13 mouse cellular contexts compared by ENCODE assay signal in the genomic region with DNA sequence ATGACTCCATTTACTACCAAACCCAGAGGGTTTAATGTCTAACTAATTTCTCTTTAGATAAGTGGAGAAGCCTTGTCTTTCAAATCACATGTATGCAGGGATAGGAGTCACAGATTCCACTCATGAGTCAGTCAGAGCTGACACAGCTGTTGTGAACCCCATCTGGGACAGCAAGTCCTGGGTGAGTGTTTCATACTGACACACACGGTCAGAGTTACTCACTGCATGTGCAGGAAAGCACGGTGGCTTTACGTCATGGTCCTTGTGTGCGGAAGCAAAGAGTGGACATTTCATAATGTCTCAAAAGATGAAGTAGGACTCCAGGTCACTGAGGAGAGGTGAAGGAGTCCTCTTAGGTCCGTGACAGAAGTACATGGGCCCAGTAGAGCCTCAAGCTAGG. TPM values are rescaled to one million over a fixed set of nuclear protein-coding genes. Genes with fewer than 3 reads are reported as not detected.
DNase-seq lines count a peak whose midpoint lies in the region; ATAC-seq and TF ChIP-seq lines count a peak whose summit lies in the region.
"Had no signal": no experiment of that assay in that cellular context is flagged by ENCODE, and none has a peak within 500 bp of the region (broad histone marks: within the 10 kb centered on the region; RNA-seq: fewer than 3 reads in every experiment).

No protein-coding gene starts in this region.

- H3K36me3 ChIP-seq in heart, adult 2 months (ENCODE audit: control insufficient read depth, insufficient read depth, low read length) = no peaks in the 10 kb centered on the region
- H3K36me3 ChIP-seq in heart, embryonic 11.5 days (ENCODE audit: control insufficient read depth, insufficient read depth, low read length) = no peaks in the 10 kb centered on the region
- H3K36me3 ChIP-seq: forebrain, embryonic 12.5 days; liver, embryonic 13.5 days had no signal

- no peak for TF ChIP-seq POLR2A in heart, adult 2 months (IDR thresholded peaks at IDR 0.05; ENCODE audit: insufficient read depth, low read depth, low read length)

- H3K9ac ChIP-seq in heart, adult 2 months (ENCODE audit: low read depth, low read length) = no peak overlapping the region
- no peak overlapping the region for H3K9ac ChIP-seq in heart, embryonic 11.5 days (ENCODE audit: low read depth, low read length)
- H3K9ac ChIP-seq: forebrain, embryonic 12.5 days; liver, embryonic 13.5 days had no signal

- DNase-seq in heart, adult 2 months = peak; percentile 24 to 35
- peak; percentile 43 for DNase-seq in NIH3T3 (ENCODE audit: low read depth)
- DNase-seq in heart, adult 9 months (ENCODE audit: low spot score in 2 of 2) = peak; percentile 56 to 66
- DNase-seq in urinary bladder, adult 18-20 months (ENCODE audit: low spot score in 2 of 2) = no peak
- no peak for DNase-seq in thymus, postnatal 10 days (ENCODE audit: low spot score in 2 of 2)
- DNase-seq: cerebellum, adult 8-10 months; kidney, postnatal 25 days; layer of hippocampus, postnatal 36 days; liver, embryonic 13.5 days had no signal

- no peaks in the 10 kb centered on the region for H3K79me2 ChIP-seq in heart, adult 2 months (replicated peaks; ENCODE audit: control insufficient read depth, insufficient read depth, low read length)

- H3K27me3 ChIP-seq in heart, adult 2 months (ENCODE audit: control insufficient read depth, insufficient read depth, low read length) = no peaks in the 10 kb centered on the region
- no peaks in the 10 kb centered on the region for H3K27me3 ChIP-seq in heart, embryonic 11.5 days (ENCODE audit: control insufficient read depth, insufficient read depth, low read length)
- H3K27me3 ChIP-seq: forebrain, embryonic 12.5 days; liver, embryonic 13.5 days had no signal

- 0 out of 2 replicates have a peak, but pooled peaks have one; percentile 29 for TF ChIP-seq EP300 in heart, adult 2 months (IDR thresholded peaks at IDR 0.05; ENCODE audit: insufficient read depth, low read depth, low read length)

- H3K4me2 ChIP-seq in heart, embryonic 11.5 days = no peak overlapping the region
- H3K4me2 ChIP-seq: forebrain, embryonic 12.5 days; liver, embryonic 13.5 days had no signal

- H3K4me1 ChIP-seq in heart, adult 2 months (ENCODE audit: control insufficient read depth, insufficient read depth, low read length) = peaks cover 1% of the 10 kb centered on the region; the same call in 1 of the 2 replicates
- no peaks in the 10 kb centered on the region for H3K4me1 ChIP-seq in heart, embryonic 11.5 days (ENCODE audit: control insufficient read depth, insufficient read depth, low read length)
- H3K4me1 ChIP-seq: forebrain, embryonic 12.5 days; liver, embryonic 13.5 days had no signal

- no peaks in the 10 kb centered on the region for H3K9me3 ChIP-seq in heart, embryonic 11.5 days (replicated peaks; ENCODE audit: control insufficient read depth, low read length)
- H3K9me3 ChIP-seq: forebrain, embryonic 12.5 days; liver, embryonic 13.5 days had no signal

- no peak for ATAC-seq in heart, embryonic 11.5 days (replicated peaks; ENCODE audit: insufficient number of reproducible peaks, low FRiP score, low TSS enrichment)
- ATAC-seq in megakaryocyte progenitor cell, adult 5-6 weeks (replicated peaks; ENCODE audit: poor library complexity) = peak; percentile 76

- intact Hi-C loops in heart, adult 2 months (cut with DNase I) = no loop called here

- no peak for TF ChIP-seq CTCF in heart, adult 2 months (IDR thresholded peaks at IDR 0.05)

- WGBS in heart, adult 2 months = 72% methylated on average over 5 of the region's 5 CpGs
- 74% methylated on average over 5 of the region's 5 CpGs for WGBS in heart, embryonic 11.5 days (ENCODE audit: insufficient replicate concordance)

- H3K27ac ChIP-seq in heart, adult 2 months = no peak overlapping the region
- H3K27ac ChIP-seq in heart, embryonic 11.5 days (ENCODE audit: low read depth, low read length) = no peak overlapping the region
- H3K27ac ChIP-seq: forebrain, embryonic 12.5 days; liver, embryonic 13.5 days had no signal

- no peak overlapping the region for H3K4me3 ChIP-seq in heart, adult 2 months
- no peak overlapping the region for H3K4me3 ChIP-seq in heart, embryonic 11.5 days (ENCODE audit: low read depth, low read length)
- H3K4me3 ChIP-seq: forebrain, embryonic 12.5 days; liver, embryonic 13.5 days had no signal

RNA-seq across cellular contexts. Expression of a gene that starts 3.0 kb away (rescaled TPM):
- under 1 TPM; 0.59 to 0.81 TPM for total RNA-seq in heart, adult 2 months (2021)
- polyA plus RNA-seq in heart, adult 2 months (2012; rRNA removed) = 0.14 and 0.20 TPM in 2 replicates
- 0.32 TPM in 1 of 2 replicates, not detected in the other for polyA plus RNA-seq in heart, embryonic 11.5 days (2014; fragmentation: Nextera tagmentation; extraction: Ambion mirVana)
- total RNA-seq in megakaryocyte progenitor cell, adult 5-6 weeks (2015) = not detected in 2 replicates
- 0.46 TPM in 1 of 2 replicates, not detected in the other for total RNA-seq in megakaryocyte progenitor cell, adult 5-6 weeks (2017)
- total RNA-seq: megakaryocyte-erythroid progenitor cell, adult 5-6 weeks had no signal

Comparison
In these comparisons a context has a peak if more than half of its experiments do, and no peak if none do; other contexts are left out.
1. DNase-seq: peak in heart, adult 2 months (2 of 2), NIH3T3 (single experiment) and heart, adult 9 months (2 of 2); none in urinary bladder, adult 18-20 months (0 of 2) and thymus, postnatal 10 days (0 of 2).